ENCODE assay signal across 34 mouse cellular contexts in the genomic region with DNA sequence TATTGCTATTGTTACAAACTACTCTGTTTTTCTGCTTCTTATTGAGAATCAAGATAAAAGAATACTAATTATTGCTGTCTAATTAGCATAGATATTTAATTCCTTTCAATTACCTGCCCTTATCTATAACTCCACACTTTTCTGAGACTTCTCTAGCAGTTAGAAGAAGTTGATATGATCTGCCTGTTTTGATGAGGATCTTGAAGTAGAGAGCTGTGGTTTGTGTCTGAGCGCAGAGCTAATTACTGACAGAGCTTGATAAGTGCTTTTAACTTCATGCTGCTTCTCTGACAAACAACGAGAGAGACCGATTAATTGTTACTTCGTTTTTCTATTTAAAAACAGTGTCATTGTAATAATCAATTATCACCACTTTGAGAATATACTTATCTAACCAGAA.
"Had no signal": no experiment of that assay in that cellular context is flagged by ENCODE, and none has a peak within 500 bp of the region (broad histone marks: within the 10 kb centered on the region; RNA-seq: fewer than 3 reads in every experiment).

No protein-coding gene starts in this region.

- H3K4me1 ChIP-seq: heart, embryonic 12.5 days; heart, embryonic 13.5 days; heart, embryonic 15.5 days; hindbrain, embryonic 10.5 days; hindbrain, embryonic 13.5 days; hindbrain, embryonic 15.5 days; intestine, embryonic 15.5 days; kidney, embryonic 15.5 days had no signal

- H3K9me3 ChIP-seq: heart, embryonic 12.5 days; heart, embryonic 13.5 days; heart, embryonic 15.5 days; hindbrain, embryonic 10.5 days; hindbrain, embryonic 13.5 days; hindbrain, embryonic 15.5 days; intestine, embryonic 15.5 days; kidney, embryonic 15.5 days had no signal

- DNase-seq: heart, postnatal 10 days; heart, postnatal 14 days; heart, postnatal 36 days; heart, postnatal 4 days; kidney, adult 11 months; kidney, adult 18-20 months; kidney, adult 2 months; kidney, adult 8-10 months; kidney, adult 9 months; kidney, postnatal 10 days; kidney, postnatal 14 days; kidney, postnatal 25 days; kidney, postnatal 36 days; kidney, postnatal 4 days; layer of hippocampus, adult 9-11 months; layer of hippocampus, postnatal 36 days had no signal

- H3K27ac ChIP-seq: heart, embryonic 13.5 days; heart, embryonic 15.5 days; hindbrain, embryonic 10.5 days; hindbrain, embryonic 13.5 days; hindbrain, embryonic 14.5 days; hindbrain, embryonic 15.5 days; hindbrain, postnatal 0 days; intestine, embryonic 15.5 days; kidney, embryonic 15.5 days; kidney, postnatal 0 days; layer of hippocampus, adult 2 months; left cerebral cortex, adult 2 months had no signal

- H3K36me3 ChIP-seq: heart, embryonic 12.5 days; heart, embryonic 13.5 days; heart, embryonic 15.5 days; hindbrain, embryonic 10.5 days; hindbrain, embryonic 13.5 days; hindbrain, embryonic 15.5 days; intestine, embryonic 15.5 days; kidney, embryonic 15.5 days had no signal

- H3K27me3 ChIP-seq: heart, embryonic 12.5 days; heart, embryonic 13.5 days; heart, embryonic 15.5 days; hindbrain, embryonic 13.5 days; hindbrain, embryonic 15.5 days; intestine, embryonic 15.5 days; kidney, embryonic 15.5 days had no signal

- H3K9ac ChIP-seq: heart, embryonic 12.5 days; heart, embryonic 13.5 days; heart, embryonic 15.5 days; hindbrain, embryonic 13.5 days; hindbrain, embryonic 14.5 days; hindbrain, embryonic 15.5 days; intestine, embryonic 15.5 days; kidney, embryonic 15.5 days had no signal

- H3K4me2 ChIP-seq: heart, embryonic 11.5 days; heart, embryonic 12.5 days; heart, embryonic 13.5 days; heart, embryonic 15.5 days; hindbrain, embryonic 13.5 days; hindbrain, embryonic 14.5 days; hindbrain, embryonic 15.5 days; intestine, embryonic 15.5 days; kidney, embryonic 15.5 days had no signal

- H3K4me3 ChIP-seq: heart, embryonic 12.5 days; heart, embryonic 13.5 days; heart, embryonic 15.5 days; hindbrain, embryonic 10.5 days; hindbrain, embryonic 13.5 days; hindbrain, embryonic 15.5 days; intestine, embryonic 15.5 days; kidney, embryonic 15.5 days; layer of hippocampus, adult 2 months; left cerebral cortex, adult 2 months had no signal

- ATAC-seq: hindbrain, embryonic 16.5 days; hindbrain, postnatal 0 days; inflammation-experienced regulatory T-cells, adult 6 months; intestine, embryonic 15.5 days; intestine, embryonic 16.5 days; intestine, postnatal 0 days had no signal
